Mouse (Mus musculus): ENCODE data around the gene Mex3d. TPM values are rescaled to one million over a fixed set of nuclear protein-coding genes. Genes with fewer than 3 reads are reported as not detected.

The Mex3d gene
- total and polyA plus RNA-seq, 3 experiments = 15.6 to 18.8 TPM; not detected in 1

DNA sequence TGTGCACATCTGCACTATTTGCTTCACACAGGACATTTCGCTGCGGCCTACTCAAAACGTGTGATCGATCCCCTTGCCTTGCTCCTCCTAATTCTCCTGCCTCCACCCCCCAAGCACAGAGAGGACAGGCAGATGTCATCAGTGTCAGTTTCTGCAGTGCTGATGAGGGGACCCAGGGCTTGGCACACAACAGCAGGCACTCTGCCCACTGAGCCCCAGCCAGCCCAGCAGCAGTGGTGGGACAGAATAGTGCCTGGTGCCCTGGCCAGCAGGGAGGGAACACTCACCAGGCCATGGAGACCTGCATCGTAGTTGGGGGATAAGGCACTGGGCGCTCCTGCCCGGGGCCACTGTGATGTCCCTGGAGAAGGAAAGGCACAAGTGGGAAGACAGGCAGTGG lies 28.1 kb upstream of the Mex3d start:
- DNase-seq (ENCODE audit: low read depth, low spot score) = no peak
- Histone ChIP-seq H3K9me3 (replicated peaks; ENCODE audit: insufficient read depth, low read length) (no peaks in the 10 kb centered on the region), H3K79me2 (ENCODE audit: control insufficient read depth, insufficient read depth, low read length, poor library complexity) (no peaks in the 10 kb centered on the region), H3K4me1 (ENCODE audit: control insufficient read depth in 1 of 2, insufficient read depth in 2 of 2, low read length in 2 of 2) (peaks cover 0 to 19% of the 10 kb centered on the region in 2 experiments; a peak in 2 of 4 replicates), H3K27me3 (ENCODE audit: control insufficient read depth in 1 of 2, insufficient read depth in 2 of 2, low read length in 2 of 2) (no peaks in the 10 kb centered on the region), H3K27ac (ENCODE audit: control insufficient read depth, low read depth, low read length) (no peak overlapping the region), H3K36me3 (ENCODE audit: control insufficient read depth in 1 of 2, insufficient read depth in 2 of 2, low read length in 2 of 2) (peaks cover 6 to 12% of the 10 kb centered on the region in 2 experiments; a peak in 3 of 4 replicates), H3K4me3 (ENCODE audit: control insufficient read depth in 1 of 2, insufficient read depth in 1 of 2, low read depth in 2 of 2, low read length in 2 of 2) (no peak overlapping the region), H3K9ac (ENCODE audit: control insufficient read depth, low read depth, low read length, poor library complexity, severe bottlenecking) (no peak overlapping the region)
- TF ChIP-seq CTCF (IDR thresholded peaks at IDR 0.05 in 2 of 3, conservative IDR thresholded peaks at IDR 0.05 in 1 of 3; ENCODE audit: control insufficient read depth in 1 of 3, insufficient read depth in 1 of 3, low read depth in 2 of 3, low read length in 3 of 3, poor library complexity in 1 of 3, severe bottlenecking in 1 of 3) = no peak
- no peak for TF ChIP-seq ETS1 (IDR thresholded peaks at IDR 0.05; ENCODE audit: low read depth, low read length)
- TF ChIP-seq CHD2 (IDR thresholded peaks at IDR 0.05; ENCODE audit: low read length) = no peak
- TF ChIP-seq KAT2A (conservative IDR thresholded peaks at IDR 0.05; ENCODE audit: low read depth, low read length) = no peak
- TF ChIP-seq USF1 (IDR thresholded peaks at IDR 0.05; ENCODE audit: low read depth, low read length) = no peak
- TF ChIP-seq ZC3H11A (IDR thresholded peaks at IDR 0.05; ENCODE audit: low read depth, low read length) = no peak
- no peak for TF ChIP-seq TAL1 (IDR thresholded peaks at IDR 0.05; ENCODE audit: low read length)
- no peak for TF ChIP-seq TCF12 (IDR thresholded peaks at IDR 0.05; ENCODE audit: low read depth, low read length)
- no peak for TF ChIP-seq MAX (IDR thresholded peaks at IDR 0.05; ENCODE audit: low read length)
- TF ChIP-seq ELF1 (IDR thresholded peaks at IDR 0.05; ENCODE audit: low read depth, low read length) = no peak
- TF ChIP-seq CHD1 (IDR thresholded peaks at IDR 0.05; ENCODE audit: low read depth, low read length) = no peak
- no peak for TF ChIP-seq GABPA (IDR thresholded peaks at IDR 0.05; ENCODE audit: low read depth, low read length)
- no peak for TF ChIP-seq MAFK (IDR thresholded peaks at IDR 0.05; ENCODE audit: borderline replicate concordance, low read depth, low read length)

GRCm38 (mm10) chr10:80412656-80413541 lies 25.4 kb upstream of the Mex3d start:
- peaks cover 2 to 5% of the 10 kb centered on the region in 2 experiments; a peak in 3 of 4 replicates for H3K36me3 ChIP-seq (ENCODE audit: control insufficient read depth in 1 of 2, insufficient read depth in 2 of 2, low read length in 2 of 2)
- TF ChIP-seq HCFC1 (IDR thresholded peaks at IDR 0.05; ENCODE audit: low read depth, low read length) = no peak
- TF ChIP-seq BHLHE40 (IDR thresholded peaks at IDR 0.05; ENCODE audit: borderline replicate concordance, low read depth, low read length) = no peak
- no peak for TF ChIP-seq NRF1 (IDR thresholded peaks at IDR 0.05; ENCODE audit: insufficient read depth, low read depth, low read length, poor library complexity, severe bottlenecking)
- no peak for TF ChIP-seq ELF1 (IDR thresholded peaks at IDR 0.05; ENCODE audit: low read depth, low read length)
- no peak for TF ChIP-seq JUND (IDR thresholded peaks at IDR 0.05; ENCODE audit: low read depth, low read length)
- no peak for TF ChIP-seq MYC (IDR thresholded peaks at IDR 0.05; ENCODE audit: low read depth, low read length)
- no peak for TF ChIP-seq E2F4 (IDR thresholded peaks at IDR 0.05; ENCODE audit: borderline replicate concordance, low read depth, low read length)
- no peak for TF ChIP-seq RCOR1 (IDR thresholded peaks at IDR 0.05; ENCODE audit: low read depth, low read length)
- no peak for TF ChIP-seq USF2 (IDR thresholded peaks at IDR 0.05; ENCODE audit: borderline replicate concordance in 1 of 2, insufficient read depth in 1 of 2, low read depth in 1 of 2, low read length in 2 of 2)
- TF ChIP-seq RAD21 (IDR thresholded peaks at IDR 0.05; ENCODE audit: low read depth, low read length) = no peak
- TF ChIP-seq CTCF (IDR thresholded peaks at IDR 0.05 in 2 of 3, conservative IDR thresholded peaks at IDR 0.05 in 1 of 3; ENCODE audit: control insufficient read depth in 1 of 3, insufficient read depth in 1 of 3, low read depth in 2 of 3, low read length in 3 of 3, poor library complexity in 1 of 3, severe bottlenecking in 1 of 3) = no peak
- TF ChIP-seq CHD2 (IDR thresholded peaks at IDR 0.05; ENCODE audit: low read length) = no peak
- TF ChIP-seq ZNF384 (IDR thresholded peaks at IDR 0.05; ENCODE audit: low read depth, low read length) = no peak
- no peak overlapping the region for H3K27ac ChIP-seq (ENCODE audit: control insufficient read depth, low read depth, low read length)
- no peaks in the 10 kb centered on the region for H3K27me3 ChIP-seq (ENCODE audit: control insufficient read depth in 1 of 2, insufficient read depth in 2 of 2, low read length in 2 of 2)
- no peaks in the 10 kb centered on the region for H3K79me2 ChIP-seq (ENCODE audit: control insufficient read depth, insufficient read depth, low read length, poor library complexity)
- H3K9me3 ChIP-seq (replicated peaks; ENCODE audit: insufficient read depth, low read length) = no peaks in the 10 kb centered on the region
- H3K9ac ChIP-seq (ENCODE audit: control insufficient read depth, low read depth, low read length, poor library complexity, severe bottlenecking) = no peak overlapping the region
- no peak overlapping the region for H3K4me3 ChIP-seq (ENCODE audit: control insufficient read depth in 1 of 2, insufficient read depth in 1 of 2, low read depth in 2 of 2, low read length in 2 of 2)
- peaks cover 2 to 8% of the 10 kb centered on the region in 2 experiments; a peak in 3 of 4 replicates for H3K4me1 ChIP-seq (ENCODE audit: control insufficient read depth in 1 of 2, insufficient read depth in 2 of 2, low read length in 2 of 2)
- no peak for DNase-seq (ENCODE audit: low read depth, low spot score)
